Mouse (Mus musculus): Measurements from ENCODE around the gene Wdr82. TPM values are rescaled to one million over a fixed set of nuclear protein-coding genes. Genes with fewer than 3 reads are reported as not detected.

Gene Wdr82
- polyA plus RNA-seq, 1 experiment: 48.0 TPM

DNA sequence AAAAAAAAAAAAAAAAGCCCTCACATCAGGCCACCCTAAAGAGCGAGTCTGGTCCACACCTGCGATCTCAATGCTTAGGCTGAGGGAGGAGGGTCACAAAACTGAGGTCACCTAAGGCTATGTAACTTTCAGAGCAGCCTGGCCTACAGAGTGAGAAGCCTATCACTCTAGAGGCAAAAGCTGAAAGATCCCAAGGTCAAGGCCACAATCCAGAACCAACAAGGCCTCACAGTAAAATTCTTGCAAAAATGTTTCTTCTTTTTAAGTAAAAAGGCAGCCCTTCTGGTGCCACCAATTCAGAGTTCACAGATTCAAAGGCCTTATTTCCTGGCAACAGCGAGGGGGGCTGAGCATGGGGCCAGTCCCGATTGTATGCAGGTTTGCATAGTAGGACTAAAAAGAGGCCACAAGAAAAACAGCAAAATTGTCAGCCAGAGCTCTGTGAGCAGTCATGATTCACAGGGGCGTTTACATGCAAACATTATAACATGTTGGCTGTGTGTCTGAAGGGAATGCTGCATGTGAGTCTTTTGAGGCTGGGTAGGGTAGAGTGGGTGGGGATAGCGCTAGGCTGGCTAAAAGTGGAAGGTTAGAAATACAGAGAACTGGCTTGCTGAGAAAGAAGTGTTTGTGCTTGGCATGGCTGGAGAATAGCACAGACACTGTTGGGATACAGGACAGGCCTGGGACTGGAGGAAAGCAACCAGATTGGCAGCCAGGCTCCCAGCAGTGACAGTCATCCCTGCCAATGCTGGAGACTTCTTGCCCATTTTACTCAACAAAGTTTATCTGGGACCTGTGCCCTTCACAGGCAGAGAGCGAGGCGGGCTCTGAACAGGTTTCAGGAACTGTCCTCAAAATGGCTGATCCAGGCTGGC lies 23.4 kb downstream of the Wdr82 start:
- 85% methylated on average over 8 of the region's 8 CpGs for WGBS
- no peak for DNase-seq (ENCODE audit: low read depth, low spot score)

- DNase-seq (ENCODE audit: low read depth, low spot score): no peak
- 85% methylated on average over 8 of the region's 8 CpGs for WGBS
Observed at GRCm38 (mm10) chr9:106195693-106196092, 25.0 kb downstream of the Wdr82 start.

- DNase-seq (ENCODE audit: low read depth, low spot score): no peak
- 70% methylated on average over 3 of the region's 3 CpGs for WGBS
Observed at GRCm38 (mm10) chr9:106197081-106197713, 26.5 kb downstream of the Wdr82 start.

GRCm38 (mm10) chr9:106197732-106198131 lies 27.0 kb downstream of the Wdr82 start:
- DNase-seq (ENCODE audit: low read depth, low spot score): no peak

GRCm38 (mm10) chr9:106198962-106199458 lies 28.3 kb downstream of the Wdr82 start:
- WGBS: 1% methylated on average over 40 of the region's 51 CpGs
- DNase-seq (ENCODE audit: low read depth, low spot score): peak; percentile 38

More at GRCm38 (mm10) chr9:106197732-106198131, 27.0 kb downstream of the Wdr82 start:
- WGBS: 88% methylated on average over 9 of the region's 9 CpGs

DNA sequence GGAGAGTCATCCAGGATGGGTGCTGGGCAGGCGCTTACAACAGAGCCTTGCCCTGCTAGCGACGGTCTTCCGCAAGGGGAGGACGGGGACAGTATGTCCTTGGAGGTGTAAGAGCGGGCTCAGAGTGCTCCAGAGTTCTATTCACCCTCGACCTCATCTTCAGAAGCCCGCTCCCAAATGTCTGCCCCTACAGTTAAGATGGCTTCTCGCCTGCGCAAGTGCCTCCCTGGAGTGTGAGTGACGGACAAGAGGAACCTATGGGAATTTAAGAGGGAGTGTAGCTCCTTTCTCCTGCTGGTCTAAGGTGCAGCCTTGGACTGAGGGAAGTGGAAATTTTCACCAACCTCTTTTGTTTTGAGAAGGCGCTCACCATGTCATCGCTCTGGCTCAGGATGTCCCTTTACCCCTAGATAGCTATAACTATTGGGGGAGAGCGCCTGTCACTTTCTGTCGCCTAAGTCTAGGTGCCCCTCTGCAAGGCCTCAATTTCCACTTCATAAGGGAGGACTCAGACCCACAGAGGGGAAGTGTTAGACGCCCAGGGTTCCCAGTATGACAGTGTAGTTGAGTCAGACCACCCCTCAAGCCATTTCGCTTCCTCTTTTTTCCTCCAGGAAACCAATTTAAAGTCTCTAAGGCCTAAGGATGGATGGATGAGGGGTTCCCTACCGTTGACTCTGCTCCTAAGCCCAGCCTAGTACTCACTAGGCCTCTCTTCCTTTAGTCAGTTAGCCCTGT lies 29.0 kb downstream of the Wdr82 start, which contains the start of gene Ppm1m:
Ppm1m (minus strand) TSS at position 212 of the 738 bp plus-strand sequence.
- 69% methylated on average over 18 of the region's 18 CpGs for WGBS
- DNase-seq (ENCODE audit: low read depth, low spot score): no peak

DNA sequence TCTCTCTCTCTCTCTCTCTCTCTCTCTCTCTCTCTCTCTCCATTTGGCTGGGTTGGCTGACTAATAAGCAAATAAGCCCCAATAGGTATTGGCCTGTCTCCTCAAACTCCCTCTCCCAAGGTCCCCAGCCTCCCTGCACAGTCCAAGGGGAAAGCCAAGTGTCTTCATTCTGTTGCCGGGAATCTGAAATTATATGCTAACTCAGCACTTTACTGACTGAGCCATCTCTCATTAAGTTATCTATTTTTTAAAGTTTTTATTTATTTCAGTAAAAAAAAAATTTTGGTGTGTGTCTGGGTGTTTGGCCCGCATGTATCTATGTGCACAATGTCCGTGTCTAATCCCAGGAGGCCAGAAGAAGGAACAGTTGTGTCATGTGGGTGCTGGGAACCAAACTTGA lies 31.2 kb downstream of the Wdr82 start:
- no peak for DNase-seq (ENCODE audit: low read depth, low spot score)
- WGBS: 85% methylated on average over 3 of the region's 3 CpGs

GRCm38 (mm10) chr9:106202819-106203636 lies 32.3 kb downstream of the Wdr82 start, which contains the start of gene Twf2:
Twf2 (plus strand) TSS chr9:106203108.
- WGBS: 2% methylated on average over 61 of the region's 61 CpGs
- peak; percentile 50 for DNase-seq (ENCODE audit: low read depth, low spot score)

- DNase-seq (ENCODE audit: low read depth, low spot score): no peak
- WGBS: 57% methylated on average over 7 of the region's 7 CpGs
Observed at GRCm38 (mm10) chr9:106203990-106204851, 33.5 kb downstream of the Wdr82 start.

- WGBS: 74% methylated on average over 7 of the region's 7 CpGs
- no peak for DNase-seq (ENCODE audit: low read depth, low spot score)
Observed at GRCm38 (mm10) chr9:106205713-106206290, 35.1 kb downstream of the Wdr82 start.

DNA sequence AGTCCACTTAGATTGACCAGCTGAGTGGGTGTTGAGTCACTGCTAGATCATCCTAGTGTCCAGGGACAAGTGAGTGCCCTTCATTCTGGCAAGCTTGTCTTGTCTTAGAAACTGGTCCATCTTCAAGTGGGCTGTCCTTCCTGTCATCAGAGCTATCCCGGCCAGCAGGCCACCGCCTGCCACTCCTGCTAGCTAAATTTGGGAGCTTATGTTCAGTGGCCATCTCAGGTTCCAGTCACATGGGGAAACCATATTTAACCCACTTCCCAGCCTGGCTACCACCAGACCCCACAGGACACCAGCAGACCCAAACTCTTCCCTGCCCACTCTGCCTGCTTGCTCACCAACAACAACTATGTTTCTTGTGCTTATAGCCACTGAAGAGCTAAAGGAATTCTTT lies 35.8 kb downstream of the Wdr82 start:
- WGBS: 75% methylated on average over 2 of the region's 2 CpGs
- DNase-seq (ENCODE audit: low read depth, low spot score): no peak

GRCm38 (mm10) chr9:106208181-106208580 lies 37.5 kb downstream of the Wdr82 start:
- no peak for DNase-seq (ENCODE audit: low read depth, low spot score)
- 83% methylated on average over 5 of the region's 5 CpGs for WGBS

- no peak for DNase-seq (ENCODE audit: low read depth, low spot score)
- 88% methylated on average over 4 of the region's 4 CpGs for WGBS
Observed at GRCm38 (mm10) chr9:106209954-106210353, 39.2 kb downstream of the Wdr82 start.

- no peak for DNase-seq (ENCODE audit: low read depth, low spot score)
- 82% methylated on average over 9 of the region's 9 CpGs for WGBS
Observed at GRCm38 (mm10) chr9:106210853-106211609, 40.3 kb downstream of the Wdr82 start.

DNA sequence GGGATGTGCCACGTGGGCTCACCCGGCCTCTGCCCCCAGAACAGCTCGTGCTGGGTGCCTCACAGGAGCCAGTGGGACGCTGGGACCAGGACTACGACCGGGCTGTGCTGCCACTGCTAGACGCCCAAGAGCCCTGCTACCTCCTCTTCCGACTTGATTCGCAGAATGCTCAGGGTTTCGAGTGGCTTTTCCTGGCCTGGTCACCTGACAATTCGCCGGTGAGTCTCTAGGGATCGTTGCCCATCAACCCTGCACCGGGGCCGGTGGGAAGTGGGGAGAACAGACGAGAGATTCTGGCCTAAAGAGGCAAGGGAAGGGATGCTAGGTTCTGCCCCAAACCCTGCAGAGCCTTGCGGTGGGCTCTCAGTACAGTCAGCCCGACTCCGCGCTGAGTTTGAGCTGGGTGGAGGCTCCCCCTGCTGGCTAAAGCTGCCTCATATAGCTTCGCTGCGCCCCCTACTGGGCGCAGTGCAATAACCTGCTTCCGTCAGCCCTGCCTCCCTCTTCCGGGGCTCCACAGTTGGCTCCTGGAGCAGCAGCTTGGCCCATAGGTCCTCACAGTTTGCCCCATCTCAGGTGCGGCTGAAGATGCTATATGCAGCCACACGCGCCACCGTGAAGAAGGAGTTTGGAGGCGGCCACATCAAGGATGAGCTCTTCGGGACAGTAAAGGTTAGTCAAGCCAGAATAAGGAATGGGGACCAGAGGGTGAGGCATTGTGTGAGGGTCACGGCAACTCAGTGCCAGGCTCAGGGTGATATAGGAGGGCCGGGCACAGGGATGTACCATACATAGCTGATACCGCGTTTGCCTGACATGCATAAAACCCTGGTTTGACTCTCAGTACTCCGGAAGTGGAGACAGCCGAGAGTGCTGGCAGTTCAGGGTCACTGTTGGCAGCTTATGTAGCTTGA lies 41.2 kb downstream of the Wdr82 start:
- peak; percentile 75 for DNase-seq (ENCODE audit: low read depth, low spot score)
- WGBS: 25% methylated on average over 37 of the region's 37 CpGs

DNA sequence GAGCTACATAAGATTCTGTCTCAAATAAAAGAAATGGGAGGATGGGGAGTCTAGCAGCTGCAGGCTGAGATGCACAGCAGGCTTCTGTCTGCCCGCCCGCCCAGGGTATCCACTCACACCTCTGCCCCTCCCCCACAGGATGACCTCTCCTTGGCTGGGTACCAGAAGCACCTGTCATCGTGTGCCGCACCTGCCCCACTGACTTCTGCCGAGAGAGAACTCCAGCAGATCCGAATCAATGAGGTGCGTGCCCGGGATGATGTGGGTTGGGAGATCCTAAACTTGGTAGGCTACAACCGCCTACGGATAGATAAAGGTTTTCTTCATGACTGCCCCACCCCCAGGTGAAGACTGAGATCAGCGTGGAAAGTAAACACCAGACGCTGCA lies 41.9 kb downstream of the Wdr82 start:
- WGBS: 65% methylated on average over 12 of the region's 12 CpGs
- DNase-seq (ENCODE audit: low read depth, low spot score): no peak
